Mouse (Mus musculus): Measurements from ENCODE around the gene Bub1. TPM values are rescaled to one million over a fixed set of nuclear protein-coding genes. Genes with fewer than 3 reads are reported as not detected.

The Bub1 gene
- polyA plus RNA-seq, 1 experiment: 1.1 TPM

DNA sequence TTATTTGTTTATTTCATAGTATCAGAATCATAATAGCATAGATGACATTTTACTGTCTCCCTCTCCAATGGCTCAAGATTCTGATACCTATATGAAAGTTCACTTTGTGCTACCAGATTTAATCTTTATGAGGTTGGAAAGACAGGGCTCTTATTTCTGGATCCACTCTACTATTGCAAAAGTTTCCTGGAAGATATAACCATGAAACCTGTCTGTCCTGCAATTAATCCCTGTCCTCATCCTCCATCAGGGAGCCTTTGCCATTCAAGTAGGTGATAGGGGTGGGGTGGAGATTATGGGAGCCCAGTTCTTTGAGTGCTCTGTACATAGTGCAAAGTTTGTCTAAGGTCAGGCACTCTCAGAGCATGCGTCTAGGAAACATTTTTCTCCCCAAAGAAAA is 9.7 kb upstream of the Bub1 start:
- H3K4me3 ChIP-seq (replicated peaks; ENCODE audit: extremely low read depth, low read depth, low read length): no peak overlapping the region
- WGBS: 76% methylated on average over 1 of the region's 1 CpGs
- no peak for DNase-seq
- TF ChIP-seq CTCF (IDR thresholded peaks at IDR 0.05; ENCODE audit: insufficient read depth, low read length): no peak
- TF ChIP-seq POLR2A (IDR thresholded peaks at IDR 0.05; ENCODE audit: borderline replicate concordance, extremely low read depth, low read depth, low read length): no peak
- peaks cover 2% of the 10 kb centered on the region; the same call in 1 of the 2 replicates for H3K4me1 ChIP-seq (ENCODE audit: control insufficient read depth, insufficient read depth, low read length)

DNA sequence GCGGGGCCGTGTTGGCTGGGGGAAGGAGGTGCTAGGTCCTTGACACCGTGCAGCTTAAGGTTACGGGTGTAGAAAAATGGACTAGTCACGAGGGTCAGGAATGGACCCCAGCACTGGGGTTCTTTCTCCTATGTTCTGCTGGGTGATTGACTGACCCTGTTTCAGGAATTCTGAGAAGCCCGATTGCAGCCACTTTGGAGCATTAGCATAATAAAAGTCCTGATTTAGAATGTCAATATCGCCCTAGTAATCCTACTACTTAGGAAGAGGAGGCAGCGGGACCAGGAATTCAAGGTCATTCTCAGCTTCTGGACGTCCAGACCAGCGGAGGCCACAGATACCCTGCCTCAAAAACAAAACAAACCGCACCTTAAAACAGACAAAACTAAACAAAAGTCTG is 7.8 kb upstream of the Bub1 start:
- 21% methylated on average over 11 of the region's 11 CpGs for WGBS

DNA sequence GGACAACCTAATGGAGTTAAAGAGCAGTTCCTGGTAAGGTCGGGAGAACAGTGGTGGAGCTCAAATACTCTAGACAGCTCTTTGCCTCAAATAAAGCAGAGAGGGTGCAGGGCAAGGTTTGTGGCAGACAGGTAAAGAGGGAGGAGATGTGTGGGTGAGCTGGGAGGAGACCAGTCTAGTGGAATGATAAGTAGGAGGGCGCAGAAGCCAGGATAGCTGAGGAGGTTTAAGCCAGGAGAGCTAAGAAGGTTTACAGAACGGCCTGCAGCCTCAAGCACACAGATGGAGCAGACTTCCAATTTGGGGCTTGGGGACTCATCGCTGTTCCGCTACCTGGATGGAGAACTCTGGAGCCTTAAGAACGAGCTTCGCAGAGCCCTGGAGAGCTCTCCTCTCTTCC is 6.9 kb upstream of the Bub1 start, which contains the start of gene Acoxl:
Gene Acoxl, plus strand, starts transcription at position 301 of the 400 bp plus-strand sequence.
- WGBS: 64% methylated on average over 7 of the region's 7 CpGs
- no peak for DNase-seq
- H3K4me3 ChIP-seq (replicated peaks; ENCODE audit: extremely low read depth, low read depth, low read length): peak within 1 kb of the TSS; percentile 55
- H3K4me1 ChIP-seq (ENCODE audit: control insufficient read depth, insufficient read depth, low read length): no peaks in the 10 kb centered on the region
- TF ChIP-seq POLR2A (IDR thresholded peaks at IDR 0.05; ENCODE audit: borderline replicate concordance, extremely low read depth, low read depth, low read length): peak; percentile 6; the same call in 1 of the 2 replicates
- no peak for TF ChIP-seq CTCF (IDR thresholded peaks at IDR 0.05; ENCODE audit: insufficient read depth, low read length)

More for the DNA sequence above, 7.8 kb upstream of the Bub1 start:
- DNase-seq: no peak
- Histone ChIP-seq H3K4me1 (ENCODE audit: control insufficient read depth, insufficient read depth, low read length) (no peaks in the 10 kb centered on the region), H3K4me3 (replicated peaks; ENCODE audit: extremely low read depth, low read depth, low read length) (peak overlapping the region; percentile 55)
- TF ChIP-seq POLR2A (IDR thresholded peaks at IDR 0.05; ENCODE audit: borderline replicate concordance, extremely low read depth, low read depth, low read length): no peak
- TF ChIP-seq CTCF (IDR thresholded peaks at IDR 0.05; ENCODE audit: insufficient read depth, low read length): no peak

DNA sequence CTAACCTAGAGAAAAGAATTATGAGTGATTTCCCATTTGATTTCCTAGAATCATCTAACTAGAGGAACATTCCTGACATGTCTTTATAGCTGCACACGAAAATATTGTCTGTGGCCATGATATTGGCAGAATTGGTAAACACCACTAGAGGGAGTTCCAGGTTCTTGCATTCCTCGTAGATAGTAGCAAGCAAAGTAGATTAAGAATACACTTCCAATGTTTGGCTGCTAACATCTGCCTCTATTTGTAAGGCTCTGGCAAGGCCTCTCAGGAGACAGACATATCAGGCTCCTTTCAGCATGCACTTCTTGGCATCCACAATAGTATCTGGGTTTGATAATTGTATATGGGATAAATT is 1.1 kb upstream of the Bub1 start:
- TF ChIP-seq CTCF (IDR thresholded peaks at IDR 0.05; ENCODE audit: insufficient read depth, low read length) (no peak), POLR2A (IDR thresholded peaks at IDR 0.05; ENCODE audit: borderline replicate concordance, extremely low read depth, low read depth, low read length) (no peak)
- no peak for DNase-seq
- 11% methylated on average over 2 of the region's 2 CpGs for WGBS

DNA sequence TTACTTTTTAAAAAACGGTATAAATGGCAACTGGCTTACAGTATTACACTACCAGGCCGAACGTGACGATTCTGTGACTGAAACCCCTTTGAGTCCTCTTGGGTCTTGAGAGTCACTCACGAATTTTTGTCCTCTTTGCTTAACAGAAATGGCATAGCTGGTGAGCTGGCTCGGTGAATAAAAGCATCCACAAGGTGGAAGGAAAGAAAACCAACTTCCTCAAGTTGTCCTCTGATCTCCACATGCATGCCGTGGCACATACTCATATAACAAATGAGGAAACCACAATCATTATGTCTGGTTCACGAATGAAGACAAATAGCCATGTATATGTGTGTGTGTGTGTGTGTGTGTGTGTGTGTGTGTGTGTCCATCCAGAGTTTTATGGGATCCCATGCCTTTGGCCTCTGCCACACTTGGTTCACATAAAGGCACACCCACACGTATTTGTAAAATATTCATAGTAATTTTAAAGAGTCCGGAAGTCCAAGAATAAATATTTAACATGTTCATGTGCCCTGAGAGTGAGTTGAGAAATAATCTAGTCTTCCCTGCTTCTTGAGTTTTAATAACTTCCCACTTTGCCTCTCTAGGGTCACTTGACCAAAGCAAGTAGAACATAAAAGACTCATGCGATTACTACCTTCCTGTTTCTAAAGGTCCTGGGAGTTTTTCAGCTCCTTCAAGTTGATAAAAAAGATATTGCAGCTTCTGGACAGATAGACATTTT is 603 bp upstream of the Bub1 start:
- 15% methylated on average over 11 of the region's 11 CpGs for WGBS
- Histone ChIP-seq H3K4me3 (replicated peaks; ENCODE audit: extremely low read depth, low read depth, low read length) (peak overlapping the region; percentile 50), H3K4me1 (ENCODE audit: control insufficient read depth, insufficient read depth, low read length) (no peaks in the 10 kb centered on the region; the same call in 1 of the 2 replicates)
- no peak for DNase-seq
- TF ChIP-seq CTCF (IDR thresholded peaks at IDR 0.05; ENCODE audit: insufficient read depth, low read length) (no peak), POLR2A (IDR thresholded peaks at IDR 0.05; ENCODE audit: borderline replicate concordance, extremely low read depth, low read depth, low read length) (no peak)

More for the DNA sequence above, 1.1 kb upstream of the Bub1 start:
- Histone ChIP-seq H3K4me1 (ENCODE audit: control insufficient read depth, insufficient read depth, low read length) (no peaks in the 10 kb centered on the region; the same call in 1 of the 2 replicates), H3K4me3 (replicated peaks; ENCODE audit: extremely low read depth, low read depth, low read length) (no peak overlapping the region)

DNA sequence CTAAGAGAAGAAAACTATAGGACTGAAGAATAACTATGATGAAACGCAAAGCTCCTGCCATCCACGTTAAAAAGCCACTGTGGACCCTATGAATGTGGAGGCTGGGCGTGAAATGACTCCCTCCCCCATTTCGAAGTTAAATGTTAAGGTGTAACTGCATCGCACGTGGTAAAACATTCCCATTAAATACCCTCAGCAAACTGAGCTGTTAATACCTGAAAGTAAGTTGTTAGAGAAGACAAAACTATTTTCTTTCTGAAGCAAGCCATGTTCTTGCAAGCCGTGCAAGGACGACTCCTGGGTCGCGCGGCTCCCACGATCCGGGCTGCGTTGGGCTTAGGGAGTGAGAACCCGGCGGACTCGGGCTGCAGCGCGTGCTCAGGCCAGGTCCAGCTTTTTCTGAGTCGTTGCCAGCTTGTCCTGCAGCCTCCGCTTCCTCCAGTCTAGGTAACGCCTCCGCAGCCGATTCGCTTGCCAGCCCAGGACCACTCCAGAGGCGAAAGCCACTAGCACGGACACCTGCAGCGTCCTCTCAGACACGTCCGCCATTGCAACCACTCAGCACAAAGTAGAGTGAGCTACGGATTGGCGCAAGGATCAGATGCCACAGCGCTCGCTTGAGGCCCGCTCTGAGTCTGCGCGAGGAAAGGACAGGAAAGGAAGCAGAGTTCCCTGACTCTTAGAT is 39.6 kb downstream of the Bub1 start, which contains the start of gene Mtln:
Gene Mtln, minus strand, starts transcription at position 570 of the 685 bp plus-strand sequence.
- Histone ChIP-seq H3K4me1 (ENCODE audit: control insufficient read depth, insufficient read depth, low read length) (0 out of 2 replicates have a peak, but pooled peaks cover 2% of the 10 kb centered on the region), H3K4me3 (replicated peaks; ENCODE audit: extremely low read depth, low read depth, low read length) (peak within 1 kb of the TSS; percentile 62)
- 2% methylated on average over 37 of the region's 37 CpGs for WGBS
- peak; percentile 84 for DNase-seq
- TF ChIP-seq POLR2A (IDR thresholded peaks at IDR 0.05; ENCODE audit: borderline replicate concordance, extremely low read depth, low read depth, low read length): peak; percentile 89; the same call in 1 of the 2 replicates
- TF ChIP-seq CTCF (IDR thresholded peaks at IDR 0.05; ENCODE audit: insufficient read depth, low read length): no peak

DNA sequence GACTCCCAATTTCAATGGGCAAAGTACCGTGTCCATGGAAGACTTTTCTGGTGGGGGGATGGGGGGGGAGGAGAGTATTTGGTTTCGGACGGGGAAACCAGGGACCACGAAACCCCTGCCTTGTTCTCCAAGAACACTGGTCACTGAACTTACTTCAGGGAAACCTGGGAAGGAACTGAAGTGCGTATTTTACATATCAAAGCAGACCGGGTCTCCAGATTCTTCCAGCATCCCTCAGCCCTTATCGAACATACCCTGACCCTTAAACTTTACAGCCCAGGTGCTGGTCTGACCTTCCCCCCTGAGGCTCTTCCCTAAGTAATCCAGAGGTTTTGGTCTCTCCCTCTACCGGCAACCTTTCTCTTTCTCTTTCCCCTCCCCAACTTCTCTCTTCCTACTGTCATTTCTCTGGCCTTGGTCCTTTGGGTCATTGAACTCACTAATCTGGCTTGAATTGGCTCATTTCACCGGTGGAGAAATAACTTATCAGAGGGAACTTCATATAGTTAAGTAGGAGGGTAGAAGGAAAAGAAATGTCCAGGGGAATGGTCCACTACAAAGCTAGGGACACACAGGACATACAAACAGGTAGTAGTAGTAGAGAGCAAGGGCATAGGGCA is 41.9 kb downstream of the Bub1 start:
- no peak for DNase-seq
- 40% methylated on average over 9 of the region's 9 CpGs for WGBS
- 0 out of 2 replicates have a peak, but pooled peaks cover 2% of the 10 kb centered on the region for H3K4me1 ChIP-seq (ENCODE audit: control insufficient read depth, insufficient read depth, low read length)
- no peak overlapping the region for H3K4me3 ChIP-seq (replicated peaks; ENCODE audit: extremely low read depth, low read depth, low read length)
- TF ChIP-seq POLR2A (IDR thresholded peaks at IDR 0.05; ENCODE audit: borderline replicate concordance, extremely low read depth, low read depth, low read length) (no peak), CTCF (IDR thresholded peaks at IDR 0.05; ENCODE audit: insufficient read depth, low read length) (no peak)

DNA sequence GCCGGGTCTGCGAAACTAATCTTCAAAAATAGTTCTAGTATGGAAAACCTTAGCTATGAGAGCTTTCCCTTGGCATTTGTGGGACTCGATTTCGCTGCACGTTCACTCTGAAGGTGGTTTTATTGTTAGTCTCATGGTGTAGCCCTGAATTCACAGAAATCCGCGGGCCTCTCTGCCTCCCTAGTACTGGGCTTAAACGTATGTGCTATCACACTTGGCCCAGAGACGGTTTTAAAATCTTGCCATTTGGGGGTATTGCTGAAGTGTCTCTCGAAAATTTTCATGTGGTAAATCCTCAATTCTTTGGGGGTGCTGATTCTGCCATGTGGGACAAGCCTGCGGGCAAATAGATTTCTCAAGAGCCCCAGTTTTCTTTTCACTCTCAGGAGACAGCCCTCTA is 42.5 kb downstream of the Bub1 start:
- WGBS: 5% methylated on average over 11 of the region's 11 CpGs
- TF ChIP-seq POLR2A (IDR thresholded peaks at IDR 0.05; ENCODE audit: borderline replicate concordance, extremely low read depth, low read depth, low read length): no peak
- TF ChIP-seq CTCF (IDR thresholded peaks at IDR 0.05; ENCODE audit: insufficient read depth, low read length): no peak
- Histone ChIP-seq H3K4me3 (replicated peaks; ENCODE audit: extremely low read depth, low read depth, low read length) (peak overlapping the region; percentile 66), H3K4me1 (ENCODE audit: control insufficient read depth, insufficient read depth, low read length) (0 out of 2 replicates have a peak, but pooled peaks cover 2% of the 10 kb centered on the region)
- DNase-seq: no peak

DNA sequence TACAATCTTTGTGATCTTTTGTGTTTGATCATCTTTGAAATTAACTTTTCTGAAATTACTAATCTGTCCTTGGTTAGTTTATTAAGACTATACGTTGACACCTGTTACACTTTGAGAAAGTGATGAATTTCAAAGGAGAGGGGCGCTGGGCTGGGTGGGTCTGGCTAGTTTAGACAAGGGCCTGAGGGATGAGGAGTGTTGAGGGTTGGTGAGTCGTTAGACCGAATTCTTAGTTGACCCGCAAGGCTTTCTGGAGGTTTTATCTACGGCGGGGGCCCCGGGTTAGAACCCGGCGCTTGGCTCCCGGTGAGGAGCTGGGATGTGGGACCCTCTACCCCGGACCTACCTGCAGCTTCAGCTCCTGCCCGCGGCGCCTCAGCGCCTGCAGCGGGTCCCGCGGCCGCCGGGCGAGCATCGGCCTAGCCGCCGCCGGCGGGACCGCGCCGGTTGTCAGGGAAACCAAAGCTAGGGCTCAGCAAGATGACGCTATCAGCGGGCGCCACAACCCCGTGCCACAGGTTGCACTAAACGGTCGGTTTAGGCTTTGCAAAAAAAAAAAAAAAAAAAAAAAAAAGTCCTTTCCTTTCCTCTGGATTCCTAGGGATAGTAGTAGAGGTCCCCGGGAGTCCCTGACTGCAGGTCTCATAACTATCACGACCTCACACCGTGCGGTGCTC is 43.1 kb downstream of the Bub1 start, which contains the start of gene Nphp1:
Gene Nphp1, minus strand, starts transcription at position 458 of the 677 bp plus-strand sequence.
- Histone ChIP-seq H3K4me1 (ENCODE audit: control insufficient read depth, insufficient read depth, low read length) (0 out of 2 replicates have a peak, but pooled peaks cover 2% of the 10 kb centered on the region), H3K4me3 (replicated peaks; ENCODE audit: extremely low read depth, low read depth, low read length) (peak within 1 kb of the TSS; percentile 66)
- peak; percentile 86 for DNase-seq
- WGBS: under 1% methylated on average over 40 of the region's 40 CpGs
- TF ChIP-seq POLR2A (IDR thresholded peaks at IDR 0.05; ENCODE audit: borderline replicate concordance, extremely low read depth, low read depth, low read length) (peak; percentile 31; the same call in 1 of the 2 replicates), CTCF (IDR thresholded peaks at IDR 0.05; ENCODE audit: insufficient read depth, low read length) (no peak)

All from lung, adult 2 months (tissue).